Mouse (Mus musculus): ENCODE data around the gene Cd7.
"Not testable (repeated sequence)": the region's sequence is repeated elsewhere in the genome, so short reads cannot be mapped to it uniquely, and the experiment has no call there.

Gene Cd7

DNA sequence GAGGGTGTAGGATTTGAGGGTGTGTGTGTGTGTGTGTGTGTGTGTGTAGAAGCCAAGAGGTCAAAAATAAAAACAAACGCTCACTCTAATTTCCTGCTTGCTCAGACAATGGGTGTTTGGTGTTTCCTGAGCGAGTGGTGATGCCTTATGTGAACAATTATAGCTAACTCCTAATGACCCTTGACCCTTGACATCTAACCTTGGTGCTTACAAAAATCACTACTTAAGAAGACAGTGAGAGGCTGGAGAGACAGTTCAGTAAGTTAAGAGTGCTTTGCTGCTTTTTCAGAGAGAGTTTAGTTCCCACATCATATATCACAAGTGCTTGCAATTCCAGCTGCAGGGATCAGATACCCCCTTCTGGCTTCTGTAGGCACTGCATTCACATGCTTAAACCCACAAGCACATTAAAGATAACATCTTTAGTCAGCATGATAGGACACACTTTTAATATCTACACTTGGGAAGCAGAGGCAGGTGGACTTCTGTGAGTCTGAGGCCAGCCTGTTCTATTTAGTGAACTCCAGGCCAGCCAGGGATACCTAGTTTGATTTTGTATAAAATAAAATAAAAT lies 8.7 kb upstream of the Cd7 start:
- DNase-seq (ENCODE audit: low read depth, low spot score): peak; percentile 38

DNA sequence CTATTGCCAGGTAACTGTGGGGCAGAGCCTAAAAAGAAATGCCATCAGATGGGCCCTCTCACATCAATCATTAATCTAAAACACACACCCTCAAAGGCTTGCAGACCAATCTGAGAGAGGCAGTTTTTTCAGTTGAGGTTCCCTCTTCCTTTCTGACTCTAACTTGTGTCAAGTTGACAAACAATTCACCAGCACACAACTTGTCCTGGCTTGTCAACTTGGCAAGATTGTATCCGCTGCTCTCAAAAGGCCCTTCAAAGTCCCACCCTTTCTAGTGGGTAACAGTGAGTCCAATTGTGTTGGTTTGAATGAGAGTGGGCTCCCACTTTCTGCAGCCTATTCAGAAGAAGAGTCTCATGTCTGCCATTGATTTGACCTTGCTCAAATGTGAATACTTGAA lies 6.1 kb upstream of the Cd7 start:
- no peak for DNase-seq (ENCODE audit: low read depth, low spot score)

DNA sequence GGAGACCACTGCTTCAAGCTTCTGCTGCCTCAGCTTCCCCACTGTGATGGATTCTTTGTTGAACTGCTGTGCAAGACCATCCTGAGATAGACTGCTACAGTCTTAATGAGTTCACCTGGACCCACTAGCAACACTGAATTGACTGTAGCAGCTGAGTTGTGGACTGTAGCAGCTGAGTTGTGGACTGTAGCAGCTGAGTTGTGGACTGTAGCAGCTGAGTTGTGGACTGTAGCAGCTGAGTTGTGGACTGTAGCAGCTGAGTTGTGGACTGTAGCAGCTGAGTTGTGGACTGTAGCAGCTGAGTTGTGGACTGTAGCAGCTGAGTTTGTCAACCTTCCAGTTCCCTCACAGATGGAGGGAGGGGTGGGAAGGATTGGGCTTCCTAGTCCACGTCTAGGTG lies 3.8 kb upstream of the Cd7 start:
- DNase-seq (ENCODE audit: low read depth, low spot score): not testable (repeated sequence)

DNA sequence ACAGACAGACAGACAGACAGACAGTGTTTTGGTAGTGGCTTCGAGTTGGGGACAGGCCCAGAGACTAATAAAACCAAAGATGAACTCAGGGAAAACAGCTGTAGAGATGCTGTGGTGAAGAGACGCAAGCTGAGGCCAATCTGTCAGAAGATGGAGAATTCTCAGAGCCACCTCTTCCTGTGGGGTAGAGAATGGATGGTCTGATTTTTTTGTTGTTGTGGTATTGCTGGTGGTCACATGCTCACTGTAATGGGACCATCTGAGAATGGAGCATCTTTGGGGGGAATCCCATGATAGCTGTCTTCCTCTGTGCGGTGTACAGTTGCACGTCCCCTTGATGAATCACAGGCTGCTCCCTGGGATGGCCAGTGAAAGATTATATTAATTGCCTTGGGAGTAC lies 3.3 kb upstream of the Cd7 start:
- no peak for DNase-seq (ENCODE audit: low read depth, low spot score)

DNA sequence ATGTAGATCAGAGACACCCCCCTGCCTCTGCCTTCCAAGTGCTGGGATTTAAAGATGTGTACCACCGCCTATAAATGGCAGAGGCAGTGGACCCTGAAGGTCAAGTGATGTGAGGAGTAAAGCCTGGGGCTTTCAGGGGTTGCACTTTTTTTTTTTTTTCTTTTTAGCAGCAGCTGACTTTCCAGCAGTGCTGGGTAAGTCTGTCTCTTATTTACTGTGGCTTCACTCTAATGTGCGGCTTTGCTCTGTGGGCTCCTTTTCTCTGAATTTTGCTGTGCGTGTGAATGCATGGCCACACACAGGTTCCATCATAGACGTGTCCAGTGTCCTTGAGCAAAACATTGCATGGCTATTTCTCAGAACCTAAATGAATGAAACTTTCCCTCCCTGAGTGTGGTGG lies 2.4 kb upstream of the Cd7 start:
- no peak for DNase-seq (ENCODE audit: low read depth, low spot score)

DNA sequence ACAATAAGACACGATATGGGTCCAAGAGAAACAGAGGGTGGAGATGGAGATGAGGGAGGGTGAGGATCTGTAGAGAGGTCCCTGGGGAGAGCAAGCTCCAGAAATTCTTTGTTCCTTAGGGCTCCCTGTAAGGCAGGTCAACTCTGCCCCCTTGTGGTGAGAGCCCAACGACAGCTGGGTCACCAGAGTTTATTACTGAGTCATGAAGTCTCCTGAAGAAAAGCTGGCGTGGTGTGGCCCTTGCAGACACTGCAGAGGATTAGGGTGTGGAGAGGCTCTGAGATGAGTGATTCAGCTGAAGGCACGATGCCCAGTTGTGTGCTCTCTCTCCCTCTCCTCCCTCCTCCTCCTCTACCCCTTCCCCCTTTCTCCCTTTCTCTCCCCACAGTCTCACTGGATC lies 2.0 kb upstream of the Cd7 start:
- DNase-seq (ENCODE audit: low read depth, low spot score): peak; percentile 80

DNA sequence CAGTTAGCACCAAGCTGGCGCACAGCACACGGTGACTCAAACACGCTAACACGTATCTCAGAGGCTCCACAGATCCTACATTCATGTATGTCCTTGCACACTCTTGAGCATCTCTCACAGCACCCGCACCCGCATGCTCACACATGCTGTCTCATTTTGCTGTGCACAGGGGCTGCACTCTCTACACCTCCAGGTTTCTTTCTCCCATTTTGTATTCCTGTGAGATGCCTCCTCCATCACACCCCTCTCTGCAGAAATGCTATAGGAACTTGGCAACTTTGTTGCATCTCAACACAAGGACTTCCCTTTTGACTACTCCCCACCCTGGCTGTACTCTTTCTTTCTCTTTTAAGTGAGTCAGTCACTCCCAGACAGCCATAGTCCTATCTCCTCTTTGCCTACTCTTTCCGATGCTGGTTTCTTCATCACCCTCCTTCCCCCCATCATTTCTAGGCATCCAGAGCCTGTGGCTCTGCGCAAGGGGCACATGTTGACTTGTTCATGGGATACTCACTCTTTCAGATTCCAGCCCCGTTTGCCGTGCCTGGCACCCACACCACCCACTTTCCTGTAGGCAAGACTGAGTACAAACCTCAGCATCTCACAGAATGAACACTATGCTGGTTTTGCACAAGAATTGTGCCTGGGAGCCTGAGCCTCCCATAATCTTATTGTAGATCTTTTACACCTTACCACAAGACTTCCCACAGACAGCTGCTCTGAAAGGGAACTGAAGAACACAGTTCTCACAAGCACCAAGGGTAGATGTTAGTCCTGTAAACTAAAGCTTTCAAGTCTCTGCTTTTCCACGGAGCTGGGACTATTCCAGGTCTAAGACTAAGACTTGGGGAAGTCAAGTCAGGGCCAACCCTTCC lies 615 bp downstream of the Cd7 start:
- DNase-seq (ENCODE audit: low read depth, low spot score): no peak

DNA sequence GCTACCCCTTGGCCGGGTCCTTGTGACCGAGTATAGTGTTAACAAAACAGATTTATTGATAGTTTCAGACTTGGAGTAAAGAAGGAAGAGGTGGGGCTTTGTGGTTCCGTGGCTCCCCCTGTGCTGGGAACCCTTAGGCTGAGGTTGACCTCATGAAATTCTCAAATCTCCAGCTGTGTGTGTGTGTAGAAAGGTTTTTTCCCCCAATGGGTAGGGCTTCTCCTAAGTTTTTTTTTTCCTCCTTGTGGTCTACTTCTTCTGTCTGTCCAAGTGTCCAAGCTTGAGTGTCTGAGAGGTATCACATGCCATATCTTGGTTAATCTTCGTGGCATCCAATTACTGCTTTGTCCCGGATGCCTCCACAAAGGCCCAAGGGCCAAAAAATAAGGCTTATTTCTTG lies 6.1 kb downstream of the Cd7 start:
- DNase-seq (ENCODE audit: low read depth, low spot score): no peak

DNA sequence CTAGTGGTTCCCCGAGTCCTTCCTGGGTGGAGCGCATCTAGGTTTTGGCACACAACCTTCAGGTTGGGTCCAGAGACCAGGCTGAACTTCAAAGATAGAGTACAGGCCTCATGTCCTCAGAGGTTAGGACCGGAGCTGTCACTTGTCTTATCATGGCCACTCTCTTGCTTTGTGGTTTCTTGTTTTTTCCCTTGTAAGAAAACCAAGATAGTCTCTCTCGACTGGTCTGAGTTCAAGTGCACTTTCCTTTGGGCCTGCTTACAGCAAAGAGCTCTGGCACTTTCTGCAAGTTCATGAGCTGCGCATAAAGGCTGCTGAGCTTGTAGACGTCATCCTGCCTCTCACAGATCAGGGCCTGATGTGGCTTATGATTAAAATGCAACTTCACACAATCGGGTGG lies 12.0 kb downstream of the Cd7 start:
- DNase-seq (ENCODE audit: low read depth, low spot score): no peak

DNA sequence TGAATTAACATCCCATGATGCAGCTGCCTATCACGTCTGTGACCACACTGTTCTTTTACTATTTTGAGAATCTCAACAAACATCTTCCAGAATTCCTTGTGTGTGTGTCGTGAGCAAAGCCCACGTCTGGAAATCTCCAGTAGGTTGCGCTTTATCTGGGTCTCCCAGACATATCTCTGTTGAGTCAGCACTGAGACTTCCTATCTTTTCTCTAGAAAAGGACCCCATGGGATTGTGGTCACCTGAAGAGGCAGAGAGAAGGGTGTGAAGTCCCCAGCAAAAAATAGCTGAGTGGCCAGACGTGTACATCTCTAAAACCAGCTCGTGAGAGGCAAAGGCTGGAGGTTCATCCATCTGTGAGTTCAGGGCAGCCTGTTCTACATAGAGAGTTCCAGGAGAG lies 15.1 kb downstream of the Cd7 start:
- DNase-seq (ENCODE audit: low read depth, low spot score): no peak

DNA sequence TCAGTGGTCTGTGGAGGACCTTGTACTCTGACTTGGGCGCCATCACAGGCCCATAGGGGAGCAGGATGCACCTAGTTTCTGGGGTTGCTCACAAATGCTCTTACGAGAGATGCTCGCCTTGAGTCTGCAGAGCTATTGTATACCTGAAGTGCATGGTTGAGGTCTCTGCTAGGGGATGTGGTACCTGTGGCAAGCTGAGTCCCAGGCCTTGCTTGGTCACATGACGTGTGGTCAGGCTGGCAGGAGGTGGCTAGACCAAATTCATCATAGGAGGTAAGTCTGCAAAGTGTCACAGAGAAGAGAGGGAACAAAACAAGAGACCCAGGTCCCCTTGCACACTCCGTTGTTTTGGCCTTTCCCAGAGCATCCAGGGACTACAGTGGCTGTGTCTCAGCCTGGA lies 19.7 kb downstream of the Cd7 start:
- DNase-seq (ENCODE audit: low read depth, low spot score): no peak

DNA sequence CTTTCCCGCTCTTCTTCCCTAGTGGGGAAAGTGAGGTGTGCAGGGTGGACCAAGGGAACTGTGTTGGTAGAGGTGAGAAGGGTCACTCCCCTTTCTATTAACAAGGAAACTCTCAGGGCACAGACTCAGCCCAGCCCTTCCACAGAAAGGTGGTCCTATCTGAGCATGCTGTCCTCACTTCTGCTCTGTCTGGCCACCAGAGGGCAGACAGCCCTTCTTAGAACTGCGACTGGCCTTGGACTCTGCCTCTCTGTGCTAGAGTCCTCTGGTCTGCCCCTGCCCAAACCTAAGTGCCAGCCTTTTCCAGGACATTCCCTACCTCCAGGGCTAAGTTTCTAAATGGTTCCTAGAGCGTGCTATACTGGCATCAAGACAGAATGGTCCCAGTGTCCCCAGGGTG lies 21.5 kb downstream of the Cd7 start:
- DNase-seq (ENCODE audit: low read depth, low spot score): peak; percentile 64

DNA sequence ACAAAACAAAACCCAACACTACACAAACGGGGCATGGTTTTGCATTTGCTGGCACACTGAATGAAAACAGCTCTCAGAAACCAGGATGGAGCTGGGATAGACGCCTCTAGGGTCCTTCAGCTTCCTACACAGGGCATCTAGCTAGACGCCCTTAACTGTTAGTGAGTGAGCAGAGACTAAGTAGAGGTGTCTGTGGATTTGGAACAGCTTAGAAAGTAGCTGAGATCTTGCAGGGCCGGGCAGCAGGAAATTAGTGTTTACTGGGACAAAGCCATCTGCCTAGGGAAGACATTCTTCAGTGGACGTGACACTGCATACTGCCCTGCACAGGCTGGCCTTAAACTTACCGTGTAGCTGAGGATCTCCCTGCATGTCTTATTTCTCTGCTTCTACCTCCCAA lies 23.7 kb downstream of the Cd7 start:
- no peak for DNase-seq (ENCODE audit: low read depth, low spot score)

DNA sequence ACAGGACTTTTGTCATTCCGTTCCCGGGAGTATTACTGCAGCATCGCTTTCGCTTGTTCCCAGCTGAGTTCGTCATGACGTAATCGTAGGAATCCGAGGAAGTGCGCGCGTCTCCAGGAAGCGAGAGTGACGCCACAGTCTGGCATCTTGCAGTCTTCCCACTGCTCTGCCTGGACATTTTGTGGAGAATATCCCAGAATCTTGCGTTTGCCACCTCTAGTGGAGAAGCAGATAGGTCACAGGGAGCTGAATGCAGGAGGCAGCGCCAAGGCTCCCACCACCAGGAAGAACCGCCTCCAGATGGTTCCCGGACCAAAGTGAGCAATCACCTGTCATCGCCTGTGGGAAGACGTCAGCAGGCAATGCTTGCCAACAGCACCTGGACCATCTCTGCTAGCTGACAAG lies 24.3 kb downstream of the Cd7 start:
- peak; percentile 13 for DNase-seq (ENCODE audit: low read depth, low spot score)

DNA sequence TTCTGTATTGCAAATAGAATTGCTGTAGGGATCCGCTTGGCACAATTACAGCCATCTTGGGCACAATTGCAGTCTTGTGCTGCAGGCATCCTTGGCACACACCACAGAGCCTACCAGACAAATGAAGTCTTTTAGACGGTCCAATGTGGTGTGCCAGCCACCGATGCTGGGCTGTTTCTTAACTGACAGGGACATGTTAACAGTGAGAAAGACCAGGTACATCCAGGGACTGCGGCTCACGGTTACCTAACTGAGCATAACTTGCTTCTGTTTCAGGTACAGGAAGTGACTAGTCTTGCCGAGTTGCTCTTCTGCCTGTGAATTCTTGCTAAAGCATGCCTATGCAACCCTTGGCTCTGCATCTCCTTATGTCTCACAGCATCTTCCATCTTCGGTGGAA lies 25.6 kb downstream of the Cd7 start:
- DNase-seq (ENCODE audit: low read depth, low spot score): no peak

DNA sequence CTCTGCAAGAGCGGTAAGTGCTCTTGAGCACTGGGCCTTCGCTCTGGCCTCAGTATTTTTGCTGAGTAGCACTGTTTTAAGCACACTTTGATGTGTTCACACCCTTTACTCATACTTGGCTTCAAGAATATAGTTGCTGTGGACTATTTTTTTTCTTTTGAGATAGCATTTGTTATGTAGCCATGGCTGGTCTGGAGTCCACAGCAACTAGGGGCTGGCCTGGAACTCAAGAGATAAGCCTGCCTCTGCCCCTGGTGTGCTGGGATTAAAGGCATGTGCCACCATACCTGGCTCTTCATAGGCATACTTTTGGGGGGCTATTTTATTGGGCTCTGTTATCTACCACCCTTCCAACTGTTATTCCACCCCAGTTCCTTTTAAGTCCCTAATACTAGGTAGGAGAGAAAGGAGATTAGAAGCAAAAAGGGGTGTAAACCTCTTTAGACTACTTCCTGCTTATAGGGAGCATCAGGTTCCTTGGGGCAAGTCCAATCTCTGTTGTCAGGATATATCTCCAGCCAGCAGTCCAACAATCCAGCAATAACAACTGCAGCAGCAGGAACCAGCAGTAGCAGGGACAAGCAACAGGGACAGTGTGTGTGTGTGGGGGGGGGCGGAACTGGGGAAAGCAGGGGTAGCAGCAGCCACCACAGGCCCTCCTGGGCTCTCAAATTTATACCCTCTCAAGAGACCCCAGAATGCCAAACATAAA lies 29.0 kb downstream of the Cd7 start:
- DNase-seq (ENCODE audit: low read depth, low spot score): no peak

DNA sequence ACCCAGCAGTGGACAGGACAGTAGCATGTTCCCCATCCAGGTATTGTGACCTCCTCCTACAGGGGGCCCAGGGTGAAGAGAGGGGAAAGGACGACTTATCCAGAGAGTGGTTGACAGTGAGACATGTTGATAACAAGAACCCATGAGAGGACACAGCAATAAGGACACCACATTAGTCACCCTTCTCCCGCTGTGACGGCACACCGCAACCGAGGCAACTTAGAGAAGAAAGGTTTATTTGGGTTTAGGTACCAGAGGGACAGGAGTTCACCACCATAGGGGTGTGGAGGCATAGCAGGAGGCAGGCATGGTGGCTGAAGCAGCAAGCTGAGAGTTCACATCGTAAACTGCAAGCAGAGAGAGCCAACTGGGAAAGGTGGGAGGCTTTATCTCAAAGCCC lies 33.0 kb downstream of the Cd7 start:
- no peak for DNase-seq (ENCODE audit: low read depth, low spot score)

DNA sequence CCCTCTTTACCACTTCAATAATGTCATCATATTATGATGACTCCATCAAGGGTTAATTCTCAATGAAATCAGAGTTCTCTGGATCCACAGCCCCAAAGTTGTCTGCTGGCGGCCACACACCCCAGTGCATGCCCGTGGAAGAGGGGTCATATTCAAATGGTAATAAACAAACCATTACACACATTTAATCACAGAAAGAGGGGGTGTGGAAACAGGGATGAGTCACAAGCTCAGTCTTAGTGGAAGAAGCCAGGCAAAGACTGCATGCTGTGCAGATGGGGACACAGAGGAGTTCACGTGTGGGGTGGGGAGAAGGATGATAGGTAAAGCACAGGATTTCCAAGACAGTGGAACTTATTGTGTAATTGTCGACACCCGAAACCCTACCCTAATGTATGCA lies 34.9 kb downstream of the Cd7 start:
- DNase-seq (ENCODE audit: low read depth, low spot score): no peak

DNA sequence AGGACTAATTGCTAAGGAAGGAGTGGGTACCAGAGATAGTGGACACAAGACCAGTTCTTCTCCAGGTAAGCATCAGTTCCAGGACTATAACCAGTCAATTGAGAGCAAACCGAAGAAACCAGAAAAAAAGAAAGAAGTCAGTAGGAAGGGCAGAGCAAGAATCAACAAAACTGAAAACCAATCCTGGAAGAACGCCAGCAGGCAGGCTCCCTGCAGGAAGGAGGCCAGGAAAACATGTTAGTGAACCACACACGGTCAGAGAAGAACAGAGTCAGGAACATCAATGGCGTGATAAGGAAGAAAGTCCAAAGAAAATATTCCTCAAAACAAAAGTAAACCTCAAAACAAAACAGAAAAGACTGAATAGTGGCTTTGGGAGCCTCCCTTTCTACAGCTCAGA lies 37.3 kb downstream of the Cd7 start:
- no peak for DNase-seq (ENCODE audit: low read depth, low spot score)

DNA sequence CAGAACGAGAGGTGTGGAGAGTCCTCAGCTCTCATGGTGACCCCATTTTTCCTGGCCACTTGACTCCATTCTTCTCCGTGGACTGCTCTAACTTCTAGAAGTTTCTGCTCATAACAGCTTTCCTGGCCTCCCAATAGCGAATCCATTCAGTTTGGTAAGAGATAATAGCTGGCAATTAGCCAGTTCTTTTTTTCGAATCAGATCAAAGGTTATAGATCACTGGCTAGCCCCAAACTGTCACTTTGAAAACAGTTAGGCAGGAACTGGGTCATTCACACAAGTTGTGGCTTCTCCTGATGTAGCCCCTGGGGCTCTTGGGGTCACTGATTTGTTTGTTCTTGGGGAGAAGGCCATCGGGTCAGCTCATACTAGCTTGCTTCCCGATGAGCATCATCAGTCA lies 44.5 kb downstream of the Cd7 start:
- no peak for DNase-seq (ENCODE audit: low read depth, low spot score)

DNA sequence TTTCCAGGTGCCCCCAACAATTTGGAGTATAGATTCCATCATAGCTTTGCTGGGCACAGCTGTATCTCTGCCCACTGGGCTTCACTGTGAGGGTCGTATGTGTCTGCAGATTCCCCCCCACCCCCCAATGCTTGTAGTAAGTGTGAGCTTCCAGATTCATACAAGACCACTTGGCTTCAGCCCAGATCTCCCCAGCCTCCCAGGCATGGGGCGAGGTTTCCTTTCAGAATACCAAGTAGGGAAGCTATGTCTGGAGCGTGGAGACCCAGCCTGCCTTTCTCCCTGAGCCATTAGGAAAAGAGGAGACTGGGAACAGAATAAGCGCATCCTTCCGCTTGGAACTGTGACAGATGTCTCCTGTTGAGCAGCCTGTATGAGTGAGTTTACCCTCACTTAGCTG lies 45.6 kb downstream of the Cd7 start:
- no peak for DNase-seq (ENCODE audit: low read depth, low spot score)

DNA sequence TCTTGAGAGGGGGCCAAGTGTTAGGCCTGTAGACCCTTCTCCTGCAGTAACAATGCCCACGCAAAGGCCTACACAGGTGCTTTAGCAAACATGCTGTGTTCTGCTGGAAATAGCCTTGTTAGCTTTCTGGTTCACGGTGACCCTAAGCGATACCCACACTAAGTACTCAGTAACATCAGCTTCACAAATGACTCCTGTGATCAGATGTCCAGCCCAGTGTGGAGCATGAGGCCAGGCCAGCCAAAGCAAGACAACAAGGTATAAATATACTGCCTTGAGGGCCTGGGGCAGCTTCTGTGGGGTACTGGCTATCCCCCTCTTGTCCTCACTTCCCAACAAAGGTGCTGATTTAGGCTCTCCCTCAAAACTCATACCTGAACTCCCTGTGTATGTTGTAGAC lies 46.1 kb downstream of the Cd7 start:
- DNase-seq (ENCODE audit: low read depth, low spot score): no peak

DNA sequence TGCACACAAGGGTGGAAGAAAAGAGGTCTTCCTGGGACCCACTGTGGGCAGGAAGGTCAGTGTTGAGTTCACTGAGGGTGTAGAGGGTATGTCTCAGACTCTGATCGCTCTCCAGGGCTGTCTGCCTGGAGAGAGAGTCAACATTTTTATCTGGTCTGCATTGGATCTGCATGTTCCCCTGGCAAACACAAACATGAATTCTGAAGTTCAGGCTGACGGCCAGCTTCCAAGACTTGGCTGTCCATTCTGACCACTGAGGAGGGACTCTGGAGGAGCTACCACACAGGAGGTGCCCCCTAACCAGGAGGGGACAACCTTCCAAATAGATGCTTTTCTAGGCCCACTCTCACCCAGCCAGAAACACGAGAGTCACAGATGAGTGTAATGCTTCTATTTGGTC lies 47.4 kb downstream of the Cd7 start:
- DNase-seq (ENCODE audit: low read depth, low spot score): no peak
